Mouse (Mus musculus) liver (tissue): Measurements from ENCODE around the gene Rnf123.

ENCODE experiments used
- DNase-seq: peaks from one replicate; pipeline ENCODE4 v3.0.0-alpha.2; 2020; ENCODE audit warnings: mixed read lengths

Gene Rnf123

DNA sequence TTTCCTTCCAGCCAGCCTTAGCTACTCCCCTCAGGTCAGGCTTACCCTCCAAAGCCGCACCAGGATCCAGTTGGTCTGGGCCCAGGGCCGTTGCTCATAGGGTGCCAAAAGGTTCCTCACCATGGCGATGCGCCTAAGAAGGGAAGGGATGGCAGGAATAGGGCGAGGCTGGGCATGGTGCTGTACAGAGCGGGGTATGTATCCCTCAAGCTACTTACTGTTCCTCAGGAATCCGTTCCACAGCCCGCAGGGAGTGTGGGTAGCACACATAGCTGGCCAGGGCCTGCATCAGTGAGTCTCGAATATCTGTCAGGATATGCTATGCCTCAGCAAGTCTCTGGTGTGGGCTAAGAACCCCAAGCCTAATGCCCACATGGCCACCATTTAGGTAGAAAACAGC, 24.9 kb downstream of the Rnf123 start:
- no peak for DNase-seq

DNA sequence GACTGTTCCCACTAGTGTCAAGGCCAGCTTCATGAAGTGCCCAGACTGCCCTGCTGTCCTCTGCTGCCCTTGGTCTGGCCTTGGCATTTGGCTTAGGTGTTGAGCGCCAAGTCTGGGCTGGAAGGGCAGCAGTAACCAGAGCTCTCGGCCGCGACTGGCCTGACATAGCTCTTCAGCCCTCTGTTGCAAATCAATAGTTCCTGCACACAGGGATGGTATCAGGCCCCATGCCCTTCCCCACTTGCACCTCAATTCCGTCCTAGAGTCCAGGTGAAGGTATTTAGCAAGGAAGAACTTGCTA, 25.9 kb downstream of the Rnf123 start:
- DNase-seq = no peak

DNA sequence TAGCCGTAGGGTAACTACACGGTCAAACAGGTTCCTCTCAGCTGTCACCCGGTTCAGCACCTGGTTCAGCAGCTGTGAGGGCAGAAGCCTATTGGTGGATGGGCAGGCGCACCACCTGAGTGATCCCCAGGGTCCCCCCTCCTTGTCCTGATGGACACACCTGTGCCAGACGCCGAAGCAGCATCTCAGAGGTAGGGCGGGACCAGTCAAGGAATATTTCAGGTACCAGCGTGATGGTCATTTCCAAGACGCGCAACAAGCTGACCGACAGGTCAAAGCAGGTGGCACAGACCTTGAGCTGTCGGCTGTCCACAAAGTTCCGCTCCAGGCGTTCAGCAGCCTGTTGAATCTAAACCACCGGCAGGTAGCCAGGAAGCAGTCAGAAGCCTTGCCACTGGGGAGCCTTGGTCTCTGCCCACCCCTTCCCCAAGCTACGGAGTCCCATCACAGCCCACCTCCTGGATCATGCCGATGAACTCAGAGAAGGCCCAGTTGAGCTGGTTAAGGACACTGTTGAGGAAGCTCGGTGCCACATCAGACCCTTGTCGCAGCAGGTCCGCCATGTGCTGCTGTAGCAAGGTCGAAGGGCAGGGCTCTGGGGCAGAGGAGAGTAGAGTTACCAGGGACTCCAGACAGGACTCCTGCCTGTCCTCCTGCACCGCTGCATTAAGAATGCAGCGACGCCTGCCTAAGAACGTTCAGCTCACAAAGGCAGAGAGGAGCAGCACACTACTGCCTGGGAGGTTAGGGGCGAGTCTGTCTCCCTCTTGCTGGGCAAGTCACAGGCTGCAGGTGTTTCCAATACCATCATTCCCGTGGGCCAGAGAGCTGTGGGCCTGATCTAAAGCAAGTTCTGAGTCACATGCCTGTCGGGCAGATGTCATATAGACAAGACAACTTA, 26.5 kb downstream of the Rnf123 start:
- DNase-seq = no peak

DNA sequence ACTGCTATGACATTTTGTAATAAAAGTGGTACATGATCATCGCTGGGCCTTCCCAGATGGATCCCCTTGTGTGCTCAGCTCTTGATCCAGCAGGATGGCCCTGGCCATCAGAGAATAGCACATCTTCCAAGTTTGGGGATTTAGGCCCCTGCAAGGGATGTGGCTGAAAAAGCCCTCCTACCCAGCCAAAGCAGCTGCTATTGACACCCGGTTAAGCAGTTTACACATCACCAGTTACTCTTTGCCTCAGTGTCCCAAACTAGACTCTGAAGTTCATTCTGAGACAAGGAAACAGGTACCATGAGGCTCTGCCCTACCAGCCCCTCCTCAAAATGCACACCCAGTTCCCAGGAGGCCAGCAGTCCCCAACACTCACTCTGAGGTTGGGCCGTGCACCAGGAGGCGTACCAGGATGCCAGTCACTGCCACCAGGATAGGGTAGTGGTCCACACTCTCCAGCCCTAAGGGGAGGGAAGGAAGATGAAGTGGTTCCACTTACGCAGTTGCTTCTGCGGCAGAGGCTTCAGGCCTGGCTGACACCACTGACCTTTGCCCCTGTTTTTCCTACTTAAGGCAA, 27.4 kb downstream of the Rnf123 start:
- DNase-seq = no peak

DNA sequence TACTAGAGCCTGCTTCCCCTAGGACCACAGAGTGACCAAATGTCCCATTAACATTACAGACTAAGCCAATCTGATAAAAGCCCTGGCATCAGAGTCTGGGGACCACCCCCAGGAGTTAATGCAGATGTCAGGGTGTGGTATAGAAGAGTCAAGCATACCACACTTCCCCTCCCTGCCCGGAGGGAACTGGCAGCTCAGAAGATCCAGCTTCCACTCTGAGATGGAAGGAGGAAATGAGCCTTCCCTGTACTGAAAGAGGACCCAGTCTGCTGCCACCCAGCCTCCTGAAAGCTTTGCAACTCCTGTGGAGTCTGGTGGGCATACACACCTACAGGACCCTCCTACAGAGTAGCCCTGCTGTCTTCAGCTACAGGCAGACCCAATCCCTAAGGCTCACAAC, 28.1 kb downstream of the Rnf123 start:
- DNase-seq = no peak

DNA sequence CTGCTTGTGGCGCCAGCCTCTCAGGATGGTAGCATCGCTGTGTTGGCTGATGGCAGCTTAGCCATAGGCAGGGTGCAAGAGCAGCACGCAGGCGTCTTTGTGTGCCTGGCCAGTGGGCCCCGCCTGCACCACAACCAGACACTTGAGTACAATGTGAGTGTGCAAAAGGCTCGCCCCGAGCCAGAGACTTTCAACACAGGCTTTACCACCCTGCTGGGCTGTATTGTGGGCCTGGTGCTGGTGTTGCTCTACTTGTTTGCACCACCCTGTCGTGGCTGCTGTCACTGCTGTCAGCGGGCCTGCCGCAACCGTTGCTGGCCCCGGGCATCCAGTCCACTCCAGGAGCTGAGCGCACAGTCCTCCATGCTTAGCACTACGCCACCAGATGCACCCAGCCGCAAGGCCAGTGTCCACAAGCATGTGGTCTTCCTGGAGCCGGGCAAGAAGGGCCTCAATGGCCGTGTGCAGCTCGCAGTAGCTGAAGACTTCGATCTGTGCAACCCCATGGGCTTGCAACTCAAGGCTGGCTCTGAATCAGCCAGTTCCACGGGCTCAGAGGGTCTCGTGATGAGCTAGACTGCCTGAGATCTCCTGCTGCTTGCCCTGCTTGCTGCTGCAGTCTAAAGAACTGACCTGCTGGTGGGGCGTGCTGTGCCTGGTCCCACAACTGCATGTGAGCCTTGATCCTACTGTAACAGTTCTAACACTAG, 28.7 kb downstream of the Rnf123 start:
- DNase-seq = no peak

DNA sequence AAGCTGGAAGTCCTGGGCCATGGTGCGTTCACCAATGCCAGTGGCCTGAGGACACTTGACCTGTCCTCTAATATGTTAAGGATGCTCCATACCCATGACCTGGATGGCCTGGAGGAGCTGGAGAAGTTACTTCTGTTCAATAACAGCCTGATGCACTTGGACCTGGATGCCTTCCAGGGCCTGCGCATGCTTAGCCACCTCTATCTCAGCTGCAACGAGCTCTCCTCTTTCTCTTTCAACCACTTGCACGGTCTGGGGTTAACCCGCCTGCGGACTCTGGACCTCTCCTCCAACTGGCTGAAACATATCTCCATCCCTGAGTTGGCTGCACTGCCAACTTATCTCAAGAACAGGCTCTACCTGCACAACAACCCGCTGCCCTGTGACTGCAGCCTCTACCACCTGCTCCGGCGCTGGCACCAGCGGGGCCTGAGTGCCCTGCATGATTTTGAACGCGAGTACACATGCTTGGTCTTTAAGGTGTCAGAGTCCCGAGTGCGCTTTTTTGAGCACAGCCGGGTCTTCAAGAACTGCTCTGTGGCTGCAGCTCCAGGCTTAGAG, 29.4 kb downstream of the Rnf123 start:
- DNase-seq = no peak

DNA sequence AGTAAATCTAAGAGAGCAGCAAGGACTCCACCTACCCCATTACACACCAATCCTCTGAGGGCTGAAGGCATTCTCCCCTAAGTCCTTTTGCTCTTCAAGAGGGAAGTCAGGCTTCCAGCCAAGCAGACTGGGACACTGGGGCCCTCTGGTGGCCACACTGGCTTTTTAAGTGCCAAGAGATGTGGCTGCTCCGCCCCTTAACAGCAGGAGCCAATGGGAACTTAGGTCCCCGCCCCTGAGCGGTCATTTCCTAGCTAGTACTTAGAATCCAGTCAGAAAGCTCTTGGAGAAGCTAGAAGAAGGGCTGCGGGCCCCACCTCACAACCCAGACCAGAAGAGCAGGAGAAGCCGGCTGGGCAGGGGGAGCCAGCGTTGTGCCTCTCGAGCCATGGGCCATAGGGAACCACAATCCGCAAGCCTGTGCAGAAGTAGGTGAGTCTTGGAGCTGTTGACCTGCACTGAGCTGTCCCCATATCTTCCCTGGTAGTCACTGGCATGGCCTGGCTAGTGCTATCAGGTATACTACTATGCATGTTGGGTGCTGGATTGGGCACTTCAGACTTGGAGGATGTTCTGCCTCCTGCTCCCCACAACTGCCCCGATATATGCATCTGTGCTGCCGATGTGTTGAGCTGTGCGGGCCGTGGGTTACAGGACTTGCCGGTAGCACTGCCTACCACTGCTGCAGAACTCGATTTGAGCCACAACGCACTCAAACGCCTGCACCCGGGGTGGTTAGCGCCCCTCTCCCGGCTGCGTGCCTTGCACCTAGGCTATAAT, 30.1 kb downstream of the Rnf123 start, which contains the start of gene Amigo3:
TSS of gene Amigo3 (plus strand) at position 275 of the 780 bp plus-strand sequence.
- DNase-seq = peak; percentile 96

DNA sequence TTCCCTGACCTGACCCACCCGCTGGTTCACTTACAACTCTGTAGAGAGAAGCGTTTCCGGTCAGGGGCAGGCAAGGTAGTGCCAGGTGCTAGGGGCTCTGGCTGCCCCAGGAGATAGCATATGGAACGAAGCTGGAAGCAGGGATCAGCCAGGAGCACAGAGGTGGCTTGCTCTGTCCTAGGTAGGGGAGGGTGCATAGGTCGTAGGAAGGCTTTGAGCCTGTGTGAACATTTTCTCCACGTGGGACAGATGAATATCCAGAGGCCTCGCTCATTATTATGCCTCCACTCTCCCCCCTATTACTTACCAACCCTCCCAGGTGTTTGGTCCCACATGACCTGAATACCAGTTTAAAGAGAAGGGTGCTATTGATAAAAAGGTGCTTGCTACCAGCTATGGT, 30.7 kb downstream of the Rnf123 start:
- no peak for DNase-seq

DNA sequence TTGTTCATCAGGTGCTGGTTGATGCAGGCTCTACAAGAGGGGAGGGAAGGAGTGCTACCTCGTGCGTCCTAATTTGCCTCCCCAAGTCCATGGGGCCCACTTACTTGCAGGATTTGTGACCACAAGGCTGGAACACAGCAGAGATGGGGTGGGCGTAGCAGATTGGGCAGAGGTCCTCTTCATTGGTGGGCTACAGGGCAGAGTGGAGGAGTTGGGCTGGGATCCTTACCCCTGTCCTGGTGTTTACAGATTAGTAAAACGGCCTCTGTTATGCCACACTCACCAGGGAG, 31.3 kb downstream of the Rnf123 start:
- DNase-seq = no peak

DNA sequence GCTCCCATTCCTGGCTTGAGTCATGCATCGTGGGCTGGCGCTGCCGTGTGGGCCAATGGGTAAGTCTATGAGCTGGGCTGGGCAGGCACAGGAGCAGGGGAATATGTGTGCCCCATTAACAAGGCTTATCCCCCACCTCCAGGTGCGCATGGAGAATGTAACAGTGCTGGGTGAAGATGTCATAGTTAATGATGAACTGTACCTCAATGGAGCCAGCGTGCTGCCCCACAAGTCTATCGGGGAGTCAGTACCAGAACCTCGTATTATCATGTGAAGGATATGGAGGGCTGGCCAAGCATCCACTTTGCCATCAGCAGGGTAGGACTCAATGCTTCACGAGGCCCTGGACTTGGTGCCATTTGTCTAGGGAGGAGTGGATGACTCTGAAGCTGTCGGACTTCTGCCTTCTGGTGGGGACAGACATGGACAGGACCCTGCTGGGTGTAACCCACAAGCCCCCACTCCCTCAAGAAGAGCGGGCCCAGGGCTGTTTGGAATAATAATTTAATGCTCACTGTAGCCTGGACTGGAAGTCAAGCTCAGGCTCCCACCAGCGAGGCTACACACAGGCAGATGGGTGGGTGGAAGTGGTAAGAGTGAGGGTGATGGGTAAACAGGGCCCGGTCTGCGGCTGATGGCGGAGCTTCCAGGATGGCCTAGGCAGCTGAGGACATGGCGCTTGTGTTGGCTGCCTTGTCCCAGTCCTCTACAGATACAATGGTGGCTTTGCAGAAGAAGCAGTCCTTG, 31.8 kb downstream of the Rnf123 start:
- DNase-seq = no peak

DNA sequence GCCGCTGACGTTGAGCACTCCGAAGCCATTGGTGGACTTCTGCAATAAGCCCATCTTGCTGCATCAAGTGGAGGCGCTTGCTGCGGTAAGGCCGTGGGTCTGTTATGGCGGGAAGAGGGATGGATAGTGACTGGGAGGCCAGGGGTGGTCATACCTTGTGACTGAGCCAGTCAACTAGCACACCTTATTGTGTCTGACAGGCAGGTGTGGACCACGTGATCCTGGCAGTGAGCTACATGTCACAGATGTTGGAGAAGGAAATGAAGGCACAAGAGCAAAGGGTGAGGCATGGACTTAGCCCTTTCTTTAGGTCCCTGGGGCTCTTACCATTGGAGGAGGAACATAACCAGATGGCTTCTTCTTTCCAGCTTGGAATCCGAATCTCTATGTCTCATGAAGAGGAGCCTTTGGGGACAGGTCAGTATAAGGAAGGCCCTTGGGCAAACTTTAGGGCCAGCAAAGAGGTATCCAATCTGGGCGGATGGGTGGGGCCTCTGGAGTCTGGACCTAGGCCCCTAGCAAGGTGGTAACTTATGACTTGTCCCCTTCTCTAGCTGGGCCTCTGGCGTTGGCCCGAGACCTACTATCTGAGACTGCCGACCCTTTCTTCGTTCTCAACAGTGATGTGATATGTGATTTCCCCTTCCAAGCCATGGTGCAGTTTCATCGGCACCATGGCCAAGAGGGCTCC, 33.4 kb downstream of the Rnf123 start:
- DNase-seq = no peak

DNA sequence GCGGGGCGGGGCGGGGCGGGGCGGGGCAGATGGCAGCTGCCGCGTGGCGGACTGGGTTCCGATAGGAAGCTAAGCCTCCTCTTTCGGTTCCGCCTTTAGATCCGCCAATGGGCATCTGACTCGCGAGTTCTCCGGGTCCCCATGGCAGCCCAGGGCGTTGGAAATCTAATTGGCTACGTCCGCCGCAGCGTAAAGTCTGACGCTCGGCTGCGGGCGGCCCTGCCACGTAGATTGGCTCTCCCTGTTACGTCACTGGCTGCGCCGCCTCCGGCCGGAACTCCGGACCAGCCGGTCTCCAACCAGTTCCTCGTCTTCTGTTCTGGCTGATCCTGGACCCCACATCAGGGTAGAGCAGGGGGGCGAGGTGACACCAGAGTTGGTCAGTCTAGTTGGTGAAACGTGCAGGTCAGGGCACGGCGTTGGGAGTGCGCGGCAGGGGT, 34.1 kb downstream of the Rnf123 start, which contains the start of gene Gmppb:
TSS of gene Gmppb (plus strand) at position 227 of the 440 bp plus-strand sequence.
- peak; percentile 97 for DNase-seq

DNA sequence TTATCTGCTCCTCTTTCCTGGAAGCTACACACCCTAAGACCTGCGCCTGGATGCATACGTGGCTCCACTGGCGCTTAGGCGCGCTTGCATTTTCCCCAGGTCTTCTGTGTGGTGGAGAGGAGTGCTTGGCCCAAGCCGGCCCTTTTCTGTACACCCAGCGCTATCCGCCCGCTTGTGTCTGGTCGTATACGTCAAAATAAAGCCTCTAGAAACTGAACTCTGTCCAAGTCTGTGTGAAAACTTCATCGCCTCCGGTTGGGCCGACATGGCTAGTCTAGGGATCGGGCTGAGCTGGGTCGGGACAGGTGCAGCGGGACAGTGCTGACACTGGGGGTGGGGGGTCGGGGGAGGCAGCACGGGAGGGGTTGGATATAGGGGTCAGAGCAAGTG, 34.6 kb downstream of the Rnf123 start:
- DNase-seq = no peak

DNA sequence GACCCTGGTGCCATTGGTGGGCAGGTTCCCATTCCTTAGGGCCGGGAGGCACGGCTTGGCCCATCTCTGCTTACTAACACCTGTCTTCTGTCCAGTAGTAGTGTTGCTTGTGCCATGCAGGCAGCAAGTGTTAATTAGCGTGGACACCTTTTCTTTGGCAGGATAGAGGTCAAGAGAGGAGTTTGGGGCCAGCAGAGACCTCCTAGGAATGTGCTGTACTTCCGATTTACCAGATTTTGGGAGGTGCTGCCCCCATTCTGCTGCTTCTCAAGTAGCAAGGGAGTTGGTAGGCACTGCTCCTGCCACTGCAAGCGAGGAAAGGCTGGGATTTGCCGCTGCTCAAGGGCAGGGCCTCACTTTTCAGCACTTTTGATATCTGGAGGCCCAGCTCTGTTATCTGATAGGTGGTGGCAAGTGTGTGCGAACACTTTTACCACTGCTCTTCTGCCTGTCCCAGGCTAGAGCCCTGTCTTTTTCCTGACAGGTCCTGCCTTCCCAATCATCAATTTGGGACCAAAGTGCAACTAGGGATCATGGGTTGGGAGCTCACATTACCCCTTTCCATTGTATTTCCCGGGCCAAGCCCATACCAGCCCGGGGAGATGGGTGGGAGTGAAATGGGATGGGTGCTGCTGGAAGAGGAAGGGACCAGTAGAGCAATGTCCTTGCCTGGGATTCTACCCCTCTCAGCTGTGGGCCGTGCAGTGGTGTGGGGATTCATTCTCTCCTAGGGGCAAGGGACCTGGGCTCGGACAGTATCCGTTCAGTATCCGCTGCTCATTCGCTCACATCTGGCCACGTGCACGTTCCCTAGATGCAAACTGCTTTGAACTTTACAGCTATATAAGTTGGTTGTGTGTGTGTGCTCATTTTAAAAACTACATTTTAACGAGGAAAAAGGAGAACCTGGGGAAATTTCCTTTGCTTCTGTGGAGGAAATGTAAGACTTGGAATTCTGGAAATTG, 35.3 kb downstream of the Rnf123 start:
- DNase-seq = peak; percentile 73

DNA sequence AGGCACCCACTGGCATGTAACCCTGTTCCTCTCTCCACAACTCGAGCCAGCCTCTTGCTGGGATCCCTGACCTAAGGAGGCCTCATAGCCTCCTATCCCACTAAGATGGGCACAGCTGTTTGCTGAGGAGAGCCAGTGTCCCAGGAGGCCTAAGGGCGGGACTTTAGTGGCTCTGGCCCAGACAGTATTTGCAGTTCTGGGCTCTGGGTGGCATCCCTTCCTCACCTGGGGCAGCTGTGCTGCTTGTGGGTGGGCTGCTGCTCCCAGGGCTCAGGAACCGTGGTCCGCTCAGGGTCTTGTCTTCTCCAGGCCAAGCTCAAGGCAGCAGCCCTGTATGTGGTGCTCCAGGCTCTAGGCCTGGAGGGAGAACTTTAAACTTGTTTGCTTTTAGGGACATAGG, 36.6 kb downstream of the Rnf123 start:
- no peak for DNase-seq

DNA sequence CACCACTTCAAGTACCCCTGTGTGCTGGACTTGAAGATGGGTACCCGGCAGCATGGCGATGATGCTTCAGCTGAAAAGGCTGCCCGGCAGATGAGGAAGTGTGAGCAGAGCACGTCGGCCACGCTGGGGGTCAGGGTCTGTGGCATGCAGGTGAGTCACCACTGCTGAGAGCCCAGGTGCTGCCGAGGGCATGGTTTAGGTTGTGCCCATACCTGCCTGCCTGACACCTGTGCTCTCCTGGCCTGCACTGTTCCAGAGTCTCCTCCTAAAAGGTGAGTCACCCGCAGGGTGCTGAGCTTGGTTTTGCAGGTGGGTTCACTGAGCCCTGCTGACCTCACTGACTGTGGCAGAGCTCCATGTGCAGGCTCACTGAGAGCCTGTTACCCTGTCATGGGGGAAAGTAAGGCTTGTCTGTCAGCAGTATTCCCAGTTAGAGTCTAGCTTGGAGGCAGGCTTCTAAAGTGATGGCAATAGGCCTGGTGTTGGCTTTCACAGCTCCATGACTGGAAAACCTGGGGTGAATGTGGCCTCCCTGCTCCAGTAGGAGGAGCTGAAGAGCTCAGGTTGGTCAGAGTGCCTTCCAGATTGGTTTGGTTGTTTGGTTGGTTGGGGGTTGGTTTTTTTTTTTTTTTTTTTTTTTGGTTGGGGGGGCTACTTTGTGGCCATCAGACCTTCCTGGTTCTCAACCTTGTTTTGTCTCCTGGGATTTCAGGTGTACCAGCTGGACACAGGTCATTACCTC, 38.2 kb downstream of the Rnf123 start:
- no peak for DNase-seq

DNA sequence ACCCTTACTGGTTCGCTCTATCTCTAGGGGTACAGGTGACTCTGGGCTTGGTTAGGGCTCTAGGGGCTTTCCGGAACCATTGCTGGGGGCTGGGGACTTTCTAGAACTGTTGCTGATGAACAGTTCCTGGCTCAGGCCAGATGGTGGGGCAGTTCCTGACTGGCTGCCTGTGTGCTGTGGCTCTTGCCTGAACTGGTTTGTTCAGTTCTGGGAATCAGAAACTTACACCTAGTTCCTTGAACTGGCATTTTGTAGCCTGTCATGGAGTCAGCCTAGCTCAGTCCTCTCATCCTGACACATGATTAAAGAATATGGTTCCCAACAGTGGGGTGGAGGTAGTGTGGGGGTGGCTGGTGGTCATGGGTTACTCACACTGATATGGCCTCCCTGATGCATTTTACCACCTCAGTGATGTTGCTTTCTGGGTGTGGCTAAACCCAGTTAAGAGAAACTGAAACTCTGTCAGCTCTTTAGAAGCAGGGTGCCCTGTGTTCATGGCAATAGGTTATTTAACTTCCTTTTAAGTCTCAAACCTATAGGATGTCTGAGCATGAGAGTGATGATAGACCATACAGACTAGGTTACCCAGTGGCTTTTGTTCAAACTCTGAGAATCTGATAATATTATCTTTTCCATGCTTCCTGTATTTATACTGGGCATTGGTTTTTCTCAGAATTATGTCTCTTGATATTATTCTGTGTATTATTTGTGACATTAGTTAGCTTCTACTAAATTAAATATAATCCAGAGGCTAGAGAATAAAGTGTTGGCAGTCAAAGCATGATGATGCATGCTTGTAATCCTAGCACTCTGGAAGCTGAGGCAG, 47.6 kb downstream of the Rnf123 start:
- DNase-seq = no peak

DNA sequence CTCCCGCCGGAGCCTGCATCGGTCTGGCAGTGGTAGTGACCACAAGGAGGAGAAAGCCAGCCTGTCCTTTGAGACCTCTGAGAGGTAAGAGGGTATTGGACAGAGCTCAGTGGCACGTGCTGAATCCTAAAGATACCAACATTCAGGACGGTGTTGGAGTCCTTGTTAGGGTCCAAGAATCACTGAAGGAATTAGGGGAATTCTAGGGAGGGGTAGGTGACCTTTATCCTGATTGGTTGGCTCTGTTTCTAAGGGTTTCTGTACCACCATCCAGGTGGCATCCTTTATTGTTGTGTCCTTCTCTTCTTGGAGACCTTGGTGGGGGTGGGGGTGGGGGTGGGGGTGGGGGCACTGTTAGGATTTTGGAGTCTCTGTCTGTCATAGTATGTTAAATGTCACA, 51.0 kb downstream of the Rnf123 start:
- no peak for DNase-seq
